In genomic region chr6:38341751-38342665, GRCm38 (mm10) we compare ENCODE assay signal across 8 mouse cellular contexts. TPM values are rescaled to one million over a fixed set of nuclear protein-coding genes. Genes with fewer than 3 reads are reported as not detected.
DNase-seq lines count a peak whose midpoint lies in the region; ATAC-seq and TF ChIP-seq lines count a peak whose summit lies in the region.

No protein-coding gene starts in this region.

- WGBS in lung, embryonic 14.5 days, result 24% methylated on average over 11 of the region's 11 CpGs

- no peaks in the 10 kb centered on the region for H3K36me3 ChIP-seq in lung, embryonic 14.5 days (ENCODE audit: insufficient read depth)

- H3K4me1 ChIP-seq in lung, embryonic 14.5 days (ENCODE audit: insufficient read depth), result no peaks in the 10 kb centered on the region
- H3K4me1 ChIP-seq in bone marrow macrophage, adult 2 months (ENCODE audit: control insufficient read depth, insufficient read depth, low read length), result peaks cover 36% of the 10 kb centered on the region

- ATAC-seq in lung, embryonic 14.5 days (ENCODE audit: insufficient read depth), result peak; percentile 60; the same call in 1 of the 2 replicates
- ATAC-seq in inflammation-experienced regulatory T-cells, adult 6 months, result peak; percentile 51

- peak overlapping the region; percentile 19; the same call in 1 of the 2 replicates for H3K4me2 ChIP-seq in lung, embryonic 14.5 days

- H3K9ac ChIP-seq in lung, embryonic 14.5 days, result no peak overlapping the region

- H3K27me3 ChIP-seq in lung, embryonic 14.5 days (ENCODE audit: insufficient read depth, low read length), result no peaks in the 10 kb centered on the region

- no peaks in the 10 kb centered on the region for H3K9me3 ChIP-seq in lung, embryonic 14.5 days (ENCODE audit: low read depth, low read length)

- no peak overlapping the region; the same call in 1 of the 2 replicates for H3K4me3 ChIP-seq in lung, embryonic 14.5 days (ENCODE audit: low read depth, low read length)
- H3K4me3 ChIP-seq in bone marrow macrophage, adult 2 months (ENCODE audit: insufficient read depth, low read length), result peak overlapping the region; percentile 36

- no peak for TF ChIP-seq CTCF in lung, embryonic 14.5 days (IDR thresholded peaks at IDR 0.05; ENCODE audit: low read depth)
- no peak for TF ChIP-seq CTCF in bone marrow macrophage, adult 2 months (IDR thresholded peaks at IDR 0.05; ENCODE audit: low read depth, low read length)

- TF ChIP-seq POLR2A in bone marrow macrophage, adult 2 months (IDR thresholded peaks at IDR 0.05; ENCODE audit: borderline replicate concordance, low read depth, low read length), result no peak

- DNase-seq in lung, embryonic 14.5 days, result no peak
- no peak for DNase-seq in lung, postnatal 10 days
- peak; percentile 52 to 67 for DNase-seq in spleen, postnatal 36 days (ENCODE audit: low spot score in 2 of 2)
- DNase-seq in layer of hippocampus, postnatal 14 days (ENCODE audit: low spot score in 2 of 2), result no peak
- no peak for DNase-seq in kidney, postnatal 14 days
- no peak for DNase-seq in testis, postnatal 14 days (ENCODE audit: low spot score)

- H3K27ac ChIP-seq in lung, embryonic 14.5 days (ENCODE audit: low read depth), result peak overlapping the region; percentile 13; the same call in 1 of the 2 replicates
- no peak overlapping the region for H3K27ac ChIP-seq in bone marrow macrophage, adult 2 months (ENCODE audit: insufficient read depth, low read depth, low read length)

RNA-seq across cellular contexts. Expression of gene Zc3hav1, which starts 12.4 kb away (rescaled TPM):
- 4.7 and 5.7 TPM in 2 replicates for polyA plus RNA-seq in lung, embryonic 14.5 days (2014; fragmentation: Nextera tagmentation; extraction: Ambion mirVana)
- 76.7 and 83.5 TPM in 2 replicates for polyA plus RNA-seq in bone marrow macrophage, adult 2 months (2012; ENCODE audit: insufficient read depth, insufficient read length, missing spikeins)
- polyA plus RNA-seq in inflammation-experienced regulatory T-cells, adult 6 months (2017; shearing (Covaris generic)), result 100 to 1,000 TPM; 163 to 188 (median 167) TPM
- total RNA-seq in layer of hippocampus, postnatal 14 days (2021), result 1 to 10 TPM; 2.8 to 3.3 TPM

RNA-seq across cellular contexts. Expression of gene Ttc26, which starts 39.3 kb away (rescaled TPM):
- 9.0 and 9.2 TPM in 2 replicates for polyA plus RNA-seq in lung, embryonic 14.5 days (2014; fragmentation: Nextera tagmentation; extraction: Ambion mirVana)
- polyA plus RNA-seq in bone marrow macrophage, adult 2 months (2012; ENCODE audit: insufficient read depth, insufficient read length, missing spikeins), result 0.32 and 1.7 TPM in 2 replicates
- under 1 TPM in 1 of 3 experiments, not detected in 2; 0.14 TPM for polyA plus RNA-seq in inflammation-experienced regulatory T-cells, adult 6 months (2017; shearing (Covaris generic))
- 1 to 10 TPM; 8.8 to 9.8 TPM for total RNA-seq in layer of hippocampus, postnatal 14 days (2021)

RNA-seq across cellular contexts. Expression of gene Zc3hav1l, which starts 42.9 kb away (rescaled TPM):
- 14.2 and 14.4 TPM in 2 replicates for polyA plus RNA-seq in lung, embryonic 14.5 days (2014; fragmentation: Nextera tagmentation; extraction: Ambion mirVana)
- polyA plus RNA-seq in bone marrow macrophage, adult 2 months (2012; ENCODE audit: insufficient read depth, insufficient read length, missing spikeins), result 0.32 and 0.39 TPM in 2 replicates
- under 1 TPM; 0.16 to 0.50 (median 0.47) TPM for polyA plus RNA-seq in inflammation-experienced regulatory T-cells, adult 6 months (2017; shearing (Covaris generic))
- 1 to 10 TPM; 3.1 to 3.5 TPM for total RNA-seq in layer of hippocampus, postnatal 14 days (2021)

Comparison
In these comparisons a context has a peak if more than half of its experiments do, and no peak if none do; other contexts are left out.
1. DNase-seq: peak in spleen, postnatal 36 days (2 of 2); none in lung, embryonic 14.5 days (single experiment), lung, postnatal 10 days (single experiment), layer of hippocampus, postnatal 14 days (0 of 2), kidney, postnatal 14 days (single experiment) and testis, postnatal 14 days (single experiment).
2. RNA of gene Zc3hav1, which starts 12.4 kb away (polyA plus RNA-seq): 163 to 188 TPM in inflammation-experienced regulatory T-cells, adult 6 months and 76.7 to 83.5 TPM in bone marrow macrophage, adult 2 months; 4.7 to 5.7 TPM in lung, embryonic 14.5 days; every median in the first group is over 10 times any median in the second.
3. RNA of gene Zc3hav1l, which starts 42.9 kb away (polyA plus RNA-seq): 14.2 to 14.4 TPM in lung, embryonic 14.5 days; 0.16 to 0.50 TPM in inflammation-experienced regulatory T-cells, adult 6 months and 0.32 to 0.39 TPM in bone marrow macrophage, adult 2 months; every median in the first group is over 10 times any median in the second.